Mouse (Mus musculus) left cerebral cortex, postnatal 25 days (tissue): ENCODE data around the gene Gpr108. TPM values are rescaled to one million over a fixed set of nuclear protein-coding genes. Genes with fewer than 3 reads are reported as not detected.

Source experiments
- DNase-seq, 2 experiments: peaks; one replicate each; pipeline ENCODE4 v3.0.0; 2022; ENCODE audit warnings: low spot score in 2 of 2, mixed read lengths in 1 of 2
- intact Hi-C: fragments of 180-260 bp; cut with DNase I; formaldehyde crosslinking; loops from one replicate; pipeline ENCODE4 v1.15.1; 2025
- total RNA-seq, 2 experiments: library from RNA; stranded (reverse); gene quantifications; 2 replicates each; pipeline ENCODE4 v1.2.3; 2021

The Gpr108 gene
- total RNA-seq, 2 experiments from 2014 or later = 21.5 to 24.0 TPM

GRCm38 (mm10) chr17:57275111-57275996 is 27.1 kb upstream of the Gpr108 start:
- intact Hi-C loops = loop anchor here (5.0 kb wide), 1 partner anchor 57 kb away; no protein-coding TSS in a partner anchor
- peak; percentile 52 to 63 for DNase-seq

- intact Hi-C loops = loop anchor here (5.0 kb wide), 1 partner anchor 58 kb away; no protein-coding TSS in a partner anchor
- no peak for DNase-seq
These were observed 26.4 kb upstream of the Gpr108 start for GRCm38 (mm10) chr17:57274686-57275085.

GRCm38 (mm10) chr17:57273846-57274245 is 25.6 kb upstream of the Gpr108 start:
- no peak for DNase-seq
- intact Hi-C loops = no loop called here

GRCm38 (mm10) chr17:57271301-57271700 is 23.1 kb upstream of the Gpr108 start:
- DNase-seq = no peak
- intact Hi-C loops = no loop called here

- no peak for DNase-seq
- intact Hi-C loops = no loop called here
These were observed 19.4 kb upstream of the Gpr108 start for GRCm38 (mm10) chr17:57267556-57268126.

- intact Hi-C loops = no loop called here
- DNase-seq = peak in 1 of 2 experiments; percentile 26
These were observed 17.0 kb upstream of the Gpr108 start for GRCm38 (mm10) chr17:57264972-57265945.

GRCm38 (mm10) chr17:57264164-57264563 is 15.9 kb upstream of the Gpr108 start:
- intact Hi-C loops = no loop called here
- no peak for DNase-seq

- no peak for DNase-seq
- intact Hi-C loops = no loop called here
These were observed 14.8 kb upstream of the Gpr108 start for GRCm38 (mm10) chr17:57262901-57263550.

GRCm38 (mm10) chr17:57261796-57262195 is 13.6 kb upstream of the Gpr108 start:
- intact Hi-C loops = no loop called here

GRCm38 (mm10) chr17:57261286-57261685 is 13.0 kb upstream of the Gpr108 start:
- no peak for DNase-seq
- intact Hi-C loops = no loop called here

More at GRCm38 (mm10) chr17:57261796-57262195, 13.6 kb upstream of the Gpr108 start:
- DNase-seq = no peak

GRCm38 (mm10) chr17:57260351-57260750 is 12.1 kb upstream of the Gpr108 start:
- DNase-seq = no peak
- intact Hi-C loops = no loop called here

GRCm38 (mm10) chr17:57259742-57260141 is 11.5 kb upstream of the Gpr108 start:
- peak; percentile 29 to 45 for DNase-seq
- intact Hi-C loops = no loop called here

GRCm38 (mm10) chr17:57258191-57258590 is 9.9 kb upstream of the Gpr108 start:
- DNase-seq = no peak
- intact Hi-C loops = no loop called here

GRCm38 (mm10) chr17:57256921-57257485 is 8.8 kb upstream of the Gpr108 start:
- intact Hi-C loops = no loop called here
- DNase-seq = no peak

- intact Hi-C loops = no loop called here
- no peak for DNase-seq
These were observed 7.1 kb upstream of the Gpr108 start for GRCm38 (mm10) chr17:57255354-57255753.

- no peak for DNase-seq
- intact Hi-C loops = no loop called here
These were observed 5.1 kb upstream of the Gpr108 start for GRCm38 (mm10) chr17:57253306-57253705.

- intact Hi-C loops = no loop called here
- DNase-seq = no peak
These were observed 3.2 kb upstream of the Gpr108 start for GRCm38 (mm10) chr17:57251431-57251830.

- peak in 1 of 2 experiments; percentile 43 for DNase-seq
- intact Hi-C loops = no loop called here
These were observed 2.4 kb upstream of the Gpr108 start for GRCm38 (mm10) chr17:57250461-57251160.
